Mouse (Mus musculus) E14TG2a.4 (cell line): ENCODE results near the gene Spred2.

ENCODE experiments used
- CTCF ChIP-seq: conservative IDR thresholded peaks from 2 replicates; pipeline ENCODE4 v1.5.1; 2014; ENCODE audit warnings: low read length
- NANOG ChIP-seq: IDR thresholded peaks from 2 replicates; pipeline ENCODE4 v1.6.1; 2014; ENCODE audit warnings: borderline replicate concordance, low read length, mixed read lengths
- POU5F1 ChIP-seq: IDR thresholded peaks from 2 replicates; pipeline ENCODE4 v1.6.1; 2014; ENCODE audit warnings: low read length, borderline replicate concordance

DNA sequence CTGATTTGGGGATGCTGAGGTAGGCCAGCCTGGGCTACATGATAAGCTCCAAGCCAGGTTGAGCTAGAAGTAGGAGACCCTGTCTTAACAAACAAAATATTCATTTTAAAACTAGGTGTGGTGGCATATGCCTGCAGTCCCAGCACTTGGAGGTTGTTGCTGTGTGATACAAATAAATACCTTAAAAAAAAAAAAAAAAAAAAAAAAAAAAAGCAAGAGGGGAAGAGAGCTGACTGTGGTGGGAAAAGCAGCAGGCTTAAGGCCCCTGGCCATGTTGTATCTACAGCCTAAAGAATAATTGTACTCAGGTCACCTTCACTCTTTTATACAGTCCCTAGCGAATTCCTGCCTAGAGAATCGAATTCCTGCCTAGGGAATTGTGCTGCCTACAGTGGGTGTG is 94.7 kb downstream of the Spred2 start:
- TF ChIP-seq CTCF, result no peak
- TF ChIP-seq NANOG, result no peak
- TF ChIP-seq POU5F1, result no peak
